Mouse (Mus musculus) yolk sac, embryonic 10.5 days (tissue): ENCODE results near the gene Cript.
"Not testable (repeated sequence)": the region's sequence is repeated elsewhere in the genome, so short reads cannot be mapped to it uniquely, and the experiment has no call there.

ENCODE experiments used
- DNase-seq: peaks from one replicate; pipeline ENCODE4 v3.0.0-alpha.2; 2017; ENCODE audit warnings: low spot score

The Cript gene

GRCm38 (mm10) chr17:87050469-87051175 lies 25.3 kb downstream of the Cript start:
- no peak for DNase-seq

DNA sequence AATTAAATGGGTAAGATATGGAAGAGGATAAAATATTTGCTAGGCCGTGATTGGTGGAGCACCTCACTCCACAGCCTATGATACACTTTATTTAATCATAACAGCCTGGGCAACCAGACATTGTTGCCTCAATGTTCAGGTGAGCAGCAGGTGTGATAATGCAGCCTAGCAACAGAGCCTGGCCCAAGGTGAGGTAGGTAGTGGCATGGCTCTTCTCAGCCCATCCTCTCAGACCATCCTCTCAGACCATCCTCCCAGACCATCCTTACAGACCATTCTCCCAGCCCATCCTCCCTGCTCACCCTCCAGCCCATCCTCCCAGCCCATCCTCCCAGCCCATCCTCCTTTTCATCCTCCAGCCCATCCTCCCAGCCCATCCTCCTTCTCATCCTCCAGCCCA lies 26.3 kb downstream of the Cript start:
- DNase-seq = no peak

GRCm38 (mm10) chr17:87052432-87052831 lies 27.1 kb downstream of the Cript start:
- no peak for DNase-seq

- DNase-seq = no peak
Observed at GRCm38 (mm10) chr17:87053921-87054320, 28.6 kb downstream of the Cript start.

GRCm38 (mm10) chr17:87055051-87055459 lies 29.7 kb downstream of the Cript start:
- DNase-seq = peak; percentile 21

DNA sequence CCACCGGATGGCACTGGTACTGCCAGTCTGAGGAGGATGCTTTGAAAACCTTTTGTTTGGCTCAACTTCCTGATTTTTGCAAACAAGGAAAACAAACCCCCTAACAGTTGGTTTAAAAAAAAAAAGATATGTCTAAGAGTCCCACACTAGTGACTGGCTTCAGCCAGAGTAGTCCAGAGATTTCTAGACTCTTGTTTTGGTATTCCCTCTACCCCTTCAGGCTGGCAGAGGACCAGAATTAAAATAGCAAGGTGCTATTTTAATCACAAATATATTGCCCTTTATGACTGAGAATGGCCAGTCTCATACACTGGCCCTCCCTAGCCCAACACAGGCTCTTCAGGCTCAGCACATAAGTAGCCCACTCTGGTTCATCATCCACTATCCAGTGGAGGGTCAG lies 30.3 kb downstream of the Cript start:
- no peak for DNase-seq

- no peak for DNase-seq
Observed at GRCm38 (mm10) chr17:87056761-87057160, 31.4 kb downstream of the Cript start.

- no peak for DNase-seq
Observed at GRCm38 (mm10) chr17:87057486-87058266, 32.3 kb downstream of the Cript start.

- no peak for DNase-seq
Observed at GRCm38 (mm10) chr17:87062639-87063038, 37.3 kb downstream of the Cript start.

DNA sequence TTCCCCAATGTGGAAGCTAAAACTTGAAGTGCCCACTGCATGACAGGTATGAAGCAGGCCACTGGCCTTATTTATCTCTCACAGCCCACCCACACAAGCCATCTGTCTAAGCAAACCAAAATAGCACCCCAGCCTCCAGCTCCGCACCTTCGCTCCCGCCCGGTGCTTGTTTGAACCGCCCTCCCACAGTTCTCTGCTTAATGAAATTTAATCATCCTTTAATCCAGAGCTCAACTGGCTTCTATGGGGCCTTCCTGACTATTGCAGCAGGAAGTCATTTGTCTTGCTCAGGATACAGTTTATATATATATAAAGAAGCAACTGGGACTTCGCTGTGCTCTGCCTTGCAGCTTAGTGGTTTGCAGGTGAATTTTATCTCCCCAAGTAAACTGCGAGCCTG lies 38.1 kb downstream of the Cript start:
- DNase-seq = no peak

GRCm38 (mm10) chr17:87063969-87064368 lies 38.6 kb downstream of the Cript start:
- DNase-seq = no peak

- no peak for DNase-seq
Observed at GRCm38 (mm10) chr17:87068997-87069396, 43.6 kb downstream of the Cript start.

GRCm38 (mm10) chr17:87072183-87072582 lies 46.8 kb downstream of the Cript start:
- not testable (repeated sequence) for DNase-seq

- no peak for DNase-seq
Observed at GRCm38 (mm10) chr17:87072766-87073440, 47.6 kb downstream of the Cript start.

DNA sequence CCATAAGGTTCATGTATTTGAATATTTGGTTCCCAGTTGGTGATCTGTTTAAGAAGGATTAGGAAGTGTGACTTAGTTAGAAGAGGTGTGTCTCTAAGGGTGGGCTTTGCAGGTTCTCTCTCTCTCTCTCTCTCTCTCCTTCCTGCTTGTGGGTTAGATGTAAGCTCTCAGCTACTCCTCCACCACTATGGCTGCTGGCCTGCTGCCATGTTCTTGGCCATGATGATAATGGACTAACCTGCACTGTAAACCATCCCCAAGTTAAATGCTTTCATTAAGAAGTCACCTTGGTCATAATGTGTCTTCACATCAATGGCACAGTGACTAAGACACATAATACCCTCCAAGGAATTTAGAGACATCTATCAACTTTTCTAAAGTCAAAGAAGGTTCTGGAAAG lies 48.1 kb downstream of the Cript start:
- no peak for DNase-seq

GRCm38 (mm10) chr17:87078217-87078616 lies 52.9 kb downstream of the Cript start:
- not testable (repeated sequence) for DNase-seq

- DNase-seq = no peak
Observed at GRCm38 (mm10) chr17:87080724-87081123, 55.4 kb downstream of the Cript start.

DNA sequence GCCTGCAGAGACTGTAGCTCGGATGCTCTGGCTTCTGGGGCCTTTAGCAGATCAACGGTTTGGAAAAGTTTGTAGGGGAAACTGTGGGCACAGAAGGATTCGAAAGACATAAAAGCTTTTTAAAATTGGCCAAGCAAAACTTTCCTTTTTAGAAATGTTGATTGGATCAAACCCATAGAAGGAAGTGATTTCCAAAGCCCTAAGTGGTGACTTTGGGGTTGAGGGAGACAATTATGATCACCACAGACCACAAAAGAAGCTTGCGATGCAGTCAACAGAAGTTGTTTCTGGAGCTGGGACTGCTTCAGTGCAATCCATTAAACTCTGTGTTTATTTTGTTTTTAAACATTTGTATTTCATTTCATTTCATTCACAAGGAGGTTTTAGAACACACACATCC lies 57.2 kb downstream of the Cript start:
- DNase-seq = no peak

- no peak for DNase-seq
Observed at GRCm38 (mm10) chr17:87083671-87084070, 58.3 kb downstream of the Cript start.
